Mouse (Mus musculus) kidney, adult 2 months (tissue): Measurements from ENCODE around the gene Rpl18.

Source experiments
- CTCF ChIP-seq: fragments of 200-500 bp; conservative IDR thresholded peaks from 2 replicates; pipeline ENCODE4 v1.5.1; 2011; ENCODE audit warnings: low read depth, mild to moderate bottlenecking, control low read depth, low read length, moderate library complexity, mixed read lengths; ENCODE audit not compliant: insufficient read depth, insufficient read length
- POLR2A ChIP-seq: fragments of 200-500 bp; IDR thresholded peaks from one replicate; pipeline ENCODE4 v1.6.1; 2011; ENCODE audit warnings: low read depth, low read length, control low read depth

DNA sequence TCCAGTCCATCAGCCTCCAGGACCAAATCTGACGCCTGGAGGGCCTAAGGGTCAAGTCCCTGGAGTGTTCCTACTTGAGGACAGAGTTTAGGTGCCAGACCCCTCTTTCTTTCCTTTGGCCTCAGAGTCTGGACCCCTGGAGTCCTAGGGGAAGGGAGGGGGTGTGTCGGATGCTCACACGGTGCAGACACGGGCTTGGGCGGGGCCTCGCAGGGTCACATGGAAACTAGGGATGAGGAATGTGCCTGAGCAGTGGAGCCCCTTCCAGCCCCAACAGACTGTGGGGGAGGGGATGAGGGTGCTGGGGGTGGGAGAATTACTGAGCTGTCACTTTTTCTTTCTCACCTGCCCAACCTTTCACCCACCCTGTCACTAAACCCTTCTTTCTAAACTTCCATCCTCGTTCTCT, 9.4 kb upstream of the Rpl18 start:
- peak; percentile 59 for TF ChIP-seq POLR2A
- no peak for TF ChIP-seq CTCF
